21 mouse cellular contexts compared by ENCODE assay signal in the genomic region with DNA sequence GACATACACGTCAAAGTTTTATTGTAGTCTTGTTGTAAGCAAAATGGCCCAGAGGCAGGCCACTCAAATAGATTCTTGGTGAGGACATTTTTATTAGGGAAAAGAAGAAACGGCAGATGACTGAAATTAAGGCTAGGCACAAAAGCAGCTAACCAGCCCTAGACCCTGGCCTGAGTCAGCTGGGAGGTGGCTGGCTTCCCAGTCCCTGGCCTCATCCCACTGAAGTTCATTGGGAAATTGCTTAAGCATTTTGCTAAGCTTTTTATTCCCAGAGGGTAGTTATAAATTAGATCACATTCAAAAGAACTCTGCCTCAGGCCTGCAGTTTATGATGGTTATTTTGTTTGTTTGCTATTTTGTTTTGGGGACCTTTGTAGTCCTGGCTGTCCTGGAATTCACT. TPM values are rescaled to one million over a fixed set of nuclear protein-coding genes. Genes with fewer than 3 reads are reported as not detected.
DNase-seq lines count a peak whose midpoint lies in the region; ATAC-seq and TF ChIP-seq lines count a peak whose summit lies in the region.
"Had no signal": no experiment of that assay in that cellular context is flagged by ENCODE, and none has a peak within 500 bp of the region (broad histone marks: within the 10 kb centered on the region; RNA-seq: fewer than 3 reads in every experiment).

No protein-coding gene starts in this region.

- H3K9me3 ChIP-seq in intestine, postnatal 0 days (ENCODE audit: control insufficient read depth) = no peaks in the 10 kb centered on the region
- no peaks in the 10 kb centered on the region for H3K9me3 ChIP-seq in forebrain, embryonic 15.5 days
- H3K9me3 ChIP-seq: liver, embryonic 12.5 days had no signal

- no peak overlapping the region for H3K9ac ChIP-seq in intestine, postnatal 0 days (ENCODE audit: low read depth, low read length)
- H3K9ac ChIP-seq in forebrain, embryonic 15.5 days (replicated peaks) = no peak overlapping the region
- H3K9ac ChIP-seq: forebrain, postnatal 0 days; liver, embryonic 12.5 days had no signal

- H3K27ac ChIP-seq in kidney, adult 2 months (ENCODE audit: insufficient read depth, low read depth, low read length) = peak overlapping the region; percentile 42; the same call in 1 of the 2 replicates
- no peak overlapping the region for H3K27ac ChIP-seq in intestine, postnatal 0 days (ENCODE audit: low read depth, low read length)
- no peak overlapping the region for H3K27ac ChIP-seq in forebrain, embryonic 15.5 days (replicated peaks)
- H3K27ac ChIP-seq: layer of hippocampus, adult 2 months; liver, embryonic 12.5 days had no signal

- no peak for ATAC-seq in intestine, postnatal 0 days
- ATAC-seq in forebrain, embryonic 15.5 days (replicated peaks) = no peak
- ATAC-seq: forebrain, postnatal 0 days; hindbrain, embryonic 16.5 days; liver, embryonic 12.5 days; lung, postnatal 0 days had no signal

- 55% methylated on average over 2 of the region's 2 CpGs for WGBS in kidney, adult 2 months
- 79% methylated on average over 2 of the region's 2 CpGs for WGBS in intestine, postnatal 0 days
- WGBS in forebrain, embryonic 15.5 days = 78% methylated on average over 2 of the region's 2 CpGs

- no peak overlapping the region for H3K4me2 ChIP-seq in intestine, postnatal 0 days (replicated peaks; ENCODE audit: low read depth)
- H3K4me2 ChIP-seq in forebrain, embryonic 15.5 days (replicated peaks) = no peak overlapping the region
- H3K4me2 ChIP-seq: liver, embryonic 12.5 days had no signal

- no peak for TF ChIP-seq CTCF in kidney, adult 2 months (conservative IDR thresholded peaks at IDR 0.05; ENCODE audit: insufficient read depth, insufficient read length, low read depth, low read length)
- TF ChIP-seq CTCF in intestine, postnatal 0 days (IDR thresholded peaks at IDR 0.05; ENCODE audit: low read depth) = no peak

- no peaks in the 10 kb centered on the region for H3K36me3 ChIP-seq in kidney, adult 2 months (ENCODE audit: control insufficient read depth, insufficient read depth, low read length)
- H3K36me3 ChIP-seq in intestine, postnatal 0 days (ENCODE audit: control insufficient read depth, insufficient read depth) = no peaks in the 10 kb centered on the region
- H3K36me3 ChIP-seq in forebrain, embryonic 15.5 days = no peaks in the 10 kb centered on the region

- peak; percentile 67 for DNase-seq in kidney, adult 2 months
- no peak for DNase-seq in kidney, adult 8-10 months
- DNase-seq in 3T3-L1 (ENCODE audit: low read depth, low spot score) = peak; percentile 77
- DNase-seq in adrenal gland, postnatal 25 days = peak; percentile 46
- DNase-seq in heart, adult 8-10 months (ENCODE audit: low spot score) = peak; percentile 59
- DNase-seq in left cerebral cortex, adult 8-10 months (ENCODE audit: low spot score in 2 of 2) = no peak
- DNase-seq: cerebellum, adult 9-10 months; embryo, embryonic 11 days; forebrain, postnatal 0 days; right cerebral cortex, postnatal 25 days had no signal

- no peak for TF ChIP-seq POLR2A in kidney, adult 2 months (IDR thresholded peaks at IDR 0.05; ENCODE audit: low read depth, low read length)

- H3K27me3 ChIP-seq in kidney, adult 2 months (replicated peaks; ENCODE audit: control insufficient read depth, insufficient read depth, low read length) = no peaks in the 10 kb centered on the region
- no peaks in the 10 kb centered on the region for H3K27me3 ChIP-seq in intestine, postnatal 0 days (replicated peaks; ENCODE audit: control insufficient read depth, insufficient read depth, low read length)
- no peaks in the 10 kb centered on the region for H3K27me3 ChIP-seq in forebrain, embryonic 15.5 days
- H3K27me3 ChIP-seq: liver, embryonic 12.5 days had no signal

- H3K4me1 ChIP-seq in kidney, adult 2 months (ENCODE audit: control insufficient read depth, insufficient read depth, low read length) = peaks cover 35% of the 10 kb centered on the region
- no peaks in the 10 kb centered on the region for H3K4me1 ChIP-seq in intestine, postnatal 0 days (replicated peaks; ENCODE audit: control insufficient read depth, insufficient read depth, low read length)
- H3K4me1 ChIP-seq in forebrain, embryonic 15.5 days = no peaks in the 10 kb centered on the region

- no peak overlapping the region for H3K4me3 ChIP-seq in kidney, adult 2 months (ENCODE audit: insufficient read depth, low read depth, low read length)
- H3K4me3 ChIP-seq in intestine, postnatal 0 days (ENCODE audit: low read depth, low read length) = no peak overlapping the region
- no peak overlapping the region for H3K4me3 ChIP-seq in forebrain, embryonic 15.5 days
- H3K4me3 ChIP-seq: layer of hippocampus, adult 2 months; liver, embryonic 12.5 days had no signal

RNA-seq across cellular contexts. Expression of a gene that starts 3.8 kb away (rescaled TPM):
- 3.6 and 5.1 TPM in 2 replicates for polyA plus RNA-seq in kidney, adult 2 months (2012; rRNA removed)
- 0.67 and 1.1 TPM in 2 replicates for total RNA-seq in adrenal gland, postnatal 25 days (2021)
- under 1 TPM in 2 of 4 experiments, not detected in 2; 0.22 to 0.31 TPM for total RNA-seq in heart, adult 8-10 months (2022)
- total RNA-seq in left cerebral cortex, adult 8-10 months (2022) = 1 to 10 TPM in 1 of 4 experiments, under 1 TPM in 3; 0.36 to 1.2 (median 0.84) TPM
- 0.08 TPM in 1 of 2 replicates, not detected in the other for polyA plus RNA-seq in intestine, postnatal 0 days (2015; fragmentation: Nextera tagmentation; extraction: Ambion mirVana)
- not detected in 2 replicates for polyA plus RNA-seq in forebrain, embryonic 15.5 days (2015; fragmentation: Nextera tagmentation; extraction: Ambion mirVana)
- total RNA-seq: megakaryocyte-erythroid progenitor cell, adult 5-6 weeks; MEL; neutrophil, adult 5-6 weeks had no signal
- polyA plus RNA-seq: forebrain, postnatal 0 days; heart, embryonic 14.5 days; hindbrain, embryonic 16.5 days; stomach, embryonic 14.5 days had no signal

RNA-seq across cellular contexts. Expression of a gene that starts 10.5 kb away (rescaled TPM):
- polyA plus RNA-seq in kidney, adult 2 months (2012; rRNA removed) = 167 and 177 TPM in 2 replicates
- total RNA-seq in adrenal gland, postnatal 25 days (2021) = 4.5 and 5.2 TPM in 2 replicates
- 1 to 10 TPM in 3 of 4 experiments, under 1 TPM in 1; 0.92 to 2.5 (median 1.5) TPM for total RNA-seq in heart, adult 8-10 months (2022)
- 1 to 10 TPM; 4.8 to 6.0 (median 5.2) TPM for total RNA-seq in left cerebral cortex, adult 8-10 months (2022)
- polyA plus RNA-seq in intestine, postnatal 0 days (2015; fragmentation: Nextera tagmentation; extraction: Ambion mirVana) = 16.2 and 17.6 TPM in 2 replicates
- polyA plus RNA-seq in forebrain, embryonic 15.5 days (2015; fragmentation: Nextera tagmentation; extraction: Ambion mirVana) = 0.96 and 1.2 TPM in 2 replicates
- total RNA-seq: megakaryocyte-erythroid progenitor cell, adult 5-6 weeks; neutrophil, adult 5-6 weeks had no signal

RNA-seq across cellular contexts. Expression of a gene that starts 20.1 kb away (rescaled TPM):
- 0.14 and 2.2 TPM in 2 replicates for polyA plus RNA-seq in kidney, adult 2 months (2012; rRNA removed)
- 0.46 TPM in 1 of 2 replicates, not detected in the other for total RNA-seq in adrenal gland, postnatal 25 days (2021)
- under 1 TPM in 3 of 4 experiments, not detected in 1; 0.49 to 0.63 (median 0.53) TPM for total RNA-seq in heart, adult 8-10 months (2022)
- under 1 TPM in 2 of 4 experiments, not detected in 2; 0.62 to 0.81 TPM for total RNA-seq in left cerebral cortex, adult 8-10 months (2022)
- 0.42 TPM in 1 of 2 replicates, not detected in the other for polyA plus RNA-seq in intestine, postnatal 0 days (2015; fragmentation: Nextera tagmentation; extraction: Ambion mirVana)
- 0.36 and 0.51 TPM in 2 replicates for polyA plus RNA-seq in forebrain, embryonic 15.5 days (2015; fragmentation: Nextera tagmentation; extraction: Ambion mirVana)
- total RNA-seq: forebrain, postnatal 0 days; layer of hippocampus, adult 2 months; megakaryocyte-erythroid progenitor cell, adult 5-6 weeks; MEL; neutrophil, adult 5-6 weeks had no signal
- polyA plus RNA-seq: heart, embryonic 14.5 days had no signal

RNA-seq across cellular contexts. Expression of a gene that starts 30.3 kb away (rescaled TPM):
- polyA plus RNA-seq in kidney, adult 2 months (2012; rRNA removed) = 25.9 and 26.3 TPM in 2 replicates
- 6.6 and 10.1 TPM in 2 replicates for total RNA-seq in adrenal gland, postnatal 25 days (2021)
- 1 to 10 TPM; 2.2 to 4.0 (median 2.4) TPM for total RNA-seq in heart, adult 8-10 months (2022)
- total RNA-seq in left cerebral cortex, adult 8-10 months (2022) = 10 to 100 TPM; 64.8 to 72.4 (median 68.3) TPM
- polyA plus RNA-seq in intestine, postnatal 0 days (2015; fragmentation: Nextera tagmentation; extraction: Ambion mirVana) = 14.5 and 15.9 TPM in 2 replicates
- 163 and 169 TPM in 2 replicates for polyA plus RNA-seq in forebrain, embryonic 15.5 days (2015; fragmentation: Nextera tagmentation; extraction: Ambion mirVana)
- total RNA-seq: neutrophil, adult 5-6 weeks had no signal

RNA-seq across cellular contexts. Expression of a gene that starts 34.4 kb away (rescaled TPM):
- 41.7 and 45.4 TPM in 2 replicates for polyA plus RNA-seq in kidney, adult 2 months (2012; rRNA removed)
- 58.2 and 62.4 TPM in 2 replicates for total RNA-seq in adrenal gland, postnatal 25 days (2021)
- total RNA-seq in heart, adult 8-10 months (2022) = 10 to 100 TPM; 17.7 to 23.2 (median 22.2) TPM
- total RNA-seq in left cerebral cortex, adult 8-10 months (2022) = 10 to 100 TPM; 64.0 to 69.1 (median 66.9) TPM
- 47.2 and 52.2 TPM in 2 replicates for polyA plus RNA-seq in intestine, postnatal 0 days (2015; fragmentation: Nextera tagmentation; extraction: Ambion mirVana)
- 29.4 and 33.6 TPM in 2 replicates for polyA plus RNA-seq in forebrain, embryonic 15.5 days (2015; fragmentation: Nextera tagmentation; extraction: Ambion mirVana)

Comparison
In these comparisons a context has a peak if more than half of its experiments do, and no peak if none do; other contexts are left out.
1. DNase-seq: peak in kidney, adult 2 months (single experiment), 3T3-L1 (single experiment), adrenal gland, postnatal 25 days (single experiment) and heart, adult 8-10 months (single experiment); none in kidney, adult 8-10 months (0 of 2) and left cerebral cortex, adult 8-10 months (0 of 2).